Mouse (Mus musculus) kidney, embryonic 14.5 days (tissue): ENCODE data around the gene Ahdc1. TPM values are rescaled to one million over a fixed set of nuclear protein-coding genes. Genes with fewer than 3 reads are reported as not detected.
A peak's percentile ranks its signal among the peaks of the same experiment; 100 is the strongest.

Experiments used
- ATAC-seq: fragments of 200-750 bp; cut with Nextera tagmentation; 2 replicates; pipeline ENCODE4 v1.8.0; 2017; ENCODE audit warnings: moderate number of reproducible peaks, mild to moderate bottlenecking, moderate TSS enrichment, moderate library complexity; ENCODE audit not compliant: low FRiP score, low TSS enrichment
- H3K27ac ChIP-seq: fragments of 300-500 bp; sonication (generic); 2 replicates; pipeline ENCODE4 v1.5.1; 2014; ENCODE audit warnings: low read depth, mild to moderate bottlenecking, low read length, moderate library complexity, mixed read lengths
- H3K27me3 ChIP-seq: fragments of 300-500 bp; sonication (generic); 2 replicates; pipeline ENCODE4 v1.6.1; 2014; ENCODE audit warnings: mild to moderate bottlenecking, low read length; ENCODE audit not compliant: control insufficient read depth, insufficient read depth
- H3K36me3 ChIP-seq: fragments of 300-500 bp; sonication (generic); 2 replicates; pipeline ENCODE4 v1.6.1; 2014; ENCODE audit warnings: low read length, mixed read lengths; ENCODE audit not compliant: control insufficient read depth, insufficient read depth
- H3K4me1 ChIP-seq: fragments of 300-500 bp; sonication (generic); 2 replicates; pipeline ENCODE4 v1.6.1; 2014; ENCODE audit warnings: low read length, mixed read lengths; ENCODE audit not compliant: control insufficient read depth, insufficient read depth
- H3K4me2 ChIP-seq: fragments of 300-500 bp; sonication (generic); replicated peaks from 2 replicates; pipeline ENCODE4 v1.6.1; 2014; ENCODE audit warnings: low read depth, mild to moderate bottlenecking, low read length
- H3K4me3 ChIP-seq: fragments of 300-500 bp; sonication (generic); 2 replicates; pipeline ENCODE4 v1.5.1; 2014; ENCODE audit warnings: mild to moderate bottlenecking, low read length
- H3K9ac ChIP-seq: fragments of 300-500 bp; sonication (generic); 2 replicates; pipeline ENCODE4 v1.6.1; 2014; ENCODE audit warnings: low read depth, mild to moderate bottlenecking, low read length, moderate library complexity
- H3K9me3 ChIP-seq: fragments of 300-500 bp; sonication (generic); 2 replicates; pipeline ENCODE4 v1.6.1; 2016; ENCODE audit warnings: low read length; ENCODE audit not compliant: control insufficient read depth
- WGBS: fragments of 180-500 bp; shearing (Covaris S2); extraction: QIAGEN DNeasy Blood & Tissue Kit; methylation state at CpG from one replicate; pipeline ENCODE4 v1.1.7; 2014; 5-methylcytosine and 5-hydroxymethylcytosine counted together
- polyA plus RNA-seq: library from polyadenylated mRNA; unstranded; fragments of >200 nt; fragmentation: Nextera tagmentation; extraction: Ambion mirVana; gene quantifications from 2 replicates; pipeline ENCODE4 v1.2.1, GENCODE M21; 2014

Ahdc1 gene
- polyA plus RNA-seq, 1 experiment from 2014 or later: 12.1 TPM

GRCm38 (mm10) chr4:133021181-133021671 is 10.2 kb downstream of the Ahdc1 start:
- H3K4me2 ChIP-seq: peak overlapping the region; percentile 31
- WGBS: 9% methylated on average over 9 of the region's 9 CpGs
- H3K4me3 ChIP-seq: no peak overlapping the region; the same call in 1 of the 2 replicates
- H3K9me3 ChIP-seq: no peaks in the 10 kb centered on the region
- peak overlapping the region; percentile 69; the same call in 1 of the 2 replicates for H3K27ac ChIP-seq
- H3K4me1 ChIP-seq: peaks cover 92% of the 10 kb centered on the region
- ATAC-seq: no peak
- peaks cover 8% of the 10 kb centered on the region; the same call in 1 of the 2 replicates for H3K36me3 ChIP-seq
- H3K27me3 ChIP-seq: no peaks in the 10 kb centered on the region
- H3K9ac ChIP-seq: peak overlapping the region; percentile 28; the same call in 1 of the 2 replicates

- H3K27ac ChIP-seq: peak overlapping the region; percentile 62
- WGBS: 9% methylated on average over 14 of the region's 14 CpGs
Measured at GRCm38 (mm10) chr4:133022217-133022616, 11.2 kb downstream of the Ahdc1 start.

GRCm38 (mm10) chr4:133022954-133023635 is 12.0 kb downstream of the Ahdc1 start:
- Histone ChIP-seq H3K4me2 (no peak overlapping the region), H3K9me3 (no peaks in the 10 kb centered on the region), H3K4me1 (peaks cover 84% of the 10 kb centered on the region), H3K4me3 (no peak overlapping the region), H3K9ac (no peak overlapping the region), H3K27ac (no peak overlapping the region; the same call in 1 of the 2 replicates), H3K36me3 (peaks cover 14% of the 10 kb centered on the region; the same call in 1 of the 2 replicates), H3K27me3 (no peaks in the 10 kb centered on the region)
- 68% methylated on average over 14 of the region's 14 CpGs for WGBS
- ATAC-seq: no peak

More at GRCm38 (mm10) chr4:133022217-133022616, 11.2 kb downstream of the Ahdc1 start:
- Histone ChIP-seq H3K4me2 (peak overlapping the region; percentile 31), H3K4me3 (peak overlapping the region; percentile 6; the same call in 1 of the 2 replicates), H3K9me3 (no peaks in the 10 kb centered on the region), H3K4me1 (peaks cover 91% of the 10 kb centered on the region), H3K9ac (peak overlapping the region; percentile 47; the same call in 1 of the 2 replicates), H3K27me3 (no peaks in the 10 kb centered on the region), H3K36me3 (peaks cover 17% of the 10 kb centered on the region; the same call in 1 of the 2 replicates)
- no peak for ATAC-seq

GRCm38 (mm10) chr4:133023636-133024035 is 12.6 kb downstream of the Ahdc1 start:
- Histone ChIP-seq H3K9me3 (no peaks in the 10 kb centered on the region), H3K9ac (no peak overlapping the region), H3K4me1 (peaks cover 86% of the 10 kb centered on the region), H3K4me3 (no peak overlapping the region), H3K27me3 (no peaks in the 10 kb centered on the region), H3K4me2 (no peak overlapping the region), H3K27ac (0 out of 2 replicates have a peak overlapping the region, but pooled peaks have one; percentile 75), H3K36me3 (peaks cover 11% of the 10 kb centered on the region; the same call in 1 of the 2 replicates)
- 91% methylated on average over 6 of the region's 6 CpGs for WGBS
- no peak for ATAC-seq

DNA sequence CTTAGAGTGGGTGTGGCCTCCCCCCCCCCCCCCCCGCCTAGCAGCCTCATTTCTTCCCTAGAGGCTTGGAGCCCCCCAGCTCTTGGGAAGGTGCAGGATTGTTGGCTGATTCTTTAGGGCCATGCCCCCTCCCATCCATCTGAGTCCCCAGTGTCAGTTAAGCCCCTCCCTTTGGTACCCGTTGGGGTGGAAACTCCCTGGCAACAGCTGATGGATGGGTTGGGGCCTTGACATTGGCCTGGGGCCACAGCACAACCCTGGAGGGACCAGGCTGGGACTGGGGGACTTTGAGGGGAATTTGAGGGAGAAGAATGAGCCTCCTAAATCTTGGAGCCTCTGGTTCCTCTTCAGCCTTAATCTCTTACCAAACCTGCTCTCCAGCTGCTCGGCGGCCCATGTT is 13.3 kb downstream of the Ahdc1 start:
- Histone ChIP-seq H3K4me2 (no peak overlapping the region), H3K4me3 (no peak overlapping the region), H3K9me3 (no peaks in the 10 kb centered on the region), H3K27ac (peak overlapping the region; percentile 75; the same call in 1 of the 2 replicates), H3K27me3 (no peaks in the 10 kb centered on the region), H3K4me1 (peaks cover 92% of the 10 kb centered on the region), H3K36me3 (peaks cover 11% of the 10 kb centered on the region; the same call in 1 of the 2 replicates), H3K9ac (no peak overlapping the region)
- ATAC-seq: no peak
- 18% methylated on average over 3 of the region's 4 CpGs for WGBS

DNA sequence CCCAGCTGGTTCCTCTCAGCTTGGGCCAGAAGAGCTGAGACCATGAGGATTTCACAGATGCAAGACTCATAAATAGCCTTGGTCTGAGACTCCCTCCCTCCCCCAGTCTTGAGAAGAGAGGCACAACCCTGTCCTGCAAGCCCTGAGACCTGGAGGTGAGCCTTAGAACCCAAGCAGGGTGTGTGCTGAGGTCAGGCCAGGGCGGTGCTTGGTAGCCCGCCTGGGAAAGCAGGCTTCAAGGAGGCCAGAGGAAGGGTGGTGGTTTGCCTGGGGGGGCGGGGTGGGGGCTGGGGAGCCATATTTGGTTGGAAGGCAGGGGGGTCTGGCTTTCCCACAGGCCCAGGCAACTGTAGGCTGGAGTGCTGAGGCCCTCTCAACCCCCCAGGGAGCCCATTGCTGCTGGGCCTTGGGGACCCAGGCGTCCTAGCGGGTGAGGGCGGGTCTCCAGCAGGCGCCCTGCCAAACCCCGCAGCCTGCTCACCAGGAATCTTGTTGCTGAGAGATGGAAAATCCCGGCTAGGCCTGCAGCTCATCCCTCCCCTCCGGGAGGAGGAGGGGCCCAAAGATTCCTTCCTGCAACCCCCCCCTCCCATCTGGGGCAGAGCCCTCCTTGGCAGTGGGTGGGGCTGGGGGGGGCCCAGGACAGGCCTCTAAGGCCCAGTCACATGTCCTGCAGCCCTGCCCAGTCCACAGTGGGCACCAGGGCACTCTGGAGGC is 14.1 kb downstream of the Ahdc1 start:
- no peak overlapping the region for H3K4me3 ChIP-seq
- H3K36me3 ChIP-seq: peaks cover 11% of the 10 kb centered on the region; the same call in 1 of the 2 replicates
- H3K9me3 ChIP-seq: no peaks in the 10 kb centered on the region
- WGBS: 13% methylated on average over 10 of the region's 10 CpGs
- ATAC-seq: peak; percentile 13; the same call in 1 of the 2 replicates
- peak overlapping the region; percentile 19 for H3K4me2 ChIP-seq
- H3K9ac ChIP-seq: peak overlapping the region; percentile 44; the same call in 1 of the 2 replicates
- peak overlapping the region; percentile 75 for H3K27ac ChIP-seq
- peaks cover 92% of the 10 kb centered on the region for H3K4me1 ChIP-seq
- H3K27me3 ChIP-seq: no peaks in the 10 kb centered on the region

- peaks cover 11% of the 10 kb centered on the region; the same call in 1 of the 2 replicates for H3K36me3 ChIP-seq
- no peak overlapping the region for H3K4me2 ChIP-seq
- peaks cover 80% of the 10 kb centered on the region for H3K4me1 ChIP-seq
- no peaks in the 10 kb centered on the region for H3K9me3 ChIP-seq
- no peak overlapping the region for H3K9ac ChIP-seq
- H3K4me3 ChIP-seq: no peak overlapping the region
- no peaks in the 10 kb centered on the region for H3K27me3 ChIP-seq
- peak overlapping the region; percentile 75; the same call in 1 of the 2 replicates for H3K27ac ChIP-seq
- no peak for ATAC-seq
- WGBS: 69% methylated on average over 10 of the region's 10 CpGs
Measured at GRCm38 (mm10) chr4:133026272-133026671, 15.2 kb downstream of the Ahdc1 start.

GRCm38 (mm10) chr4:133026826-133027375 is 15.8 kb downstream of the Ahdc1 start:
- H3K4me3 ChIP-seq: no peak overlapping the region
- H3K27me3 ChIP-seq: no peaks in the 10 kb centered on the region
- H3K9me3 ChIP-seq: no peaks in the 10 kb centered on the region
- WGBS: 27% methylated on average over 2 of the region's 2 CpGs
- H3K27ac ChIP-seq: peak overlapping the region; percentile 75; the same call in 1 of the 2 replicates
- H3K4me1 ChIP-seq: peaks cover 74% of the 10 kb centered on the region
- no peak for ATAC-seq
- H3K9ac ChIP-seq: no peak overlapping the region
- H3K4me2 ChIP-seq: no peak overlapping the region
- peaks cover 11% of the 10 kb centered on the region; the same call in 1 of the 2 replicates for H3K36me3 ChIP-seq
